Mouse (Mus musculus): ENCODE results near the gene Ass1. TPM values are rescaled to one million over a fixed set of nuclear protein-coding genes. Genes with fewer than 3 reads are reported as not detected.

Gene Ass1
- polyA plus RNA-seq (2012; rRNA removed) = 32.4 and 40.1 TPM in 2 replicates

- peak in 1 of 2 experiments; percentile 66 for DNase-seq (ENCODE audit: extremely low spot score in 1 of 2, low spot score in 1 of 2)
These were observed at the start of gene Ass1 for GRCm38 (mm10) chr2:31469931-31470682. Ass1 (plus strand) TSS chr2:31470207.

- peak in 1 of 2 experiments; percentile 40 for DNase-seq (ENCODE audit: extremely low spot score in 1 of 2, low spot score in 1 of 2)
These were observed 49.1 kb upstream of the Ass1 start for GRCm38 (mm10) chr2:31420914-31421313.

- no peak for DNase-seq (ENCODE audit: extremely low spot score in 1 of 2, low spot score in 1 of 2)
These were observed 47.4 kb upstream of the Ass1 start for GRCm38 (mm10) chr2:31422576-31422975.

GRCm38 (mm10) chr2:31431477-31431876, 38.5 kb upstream of the Ass1 start:
- DNase-seq (ENCODE audit: extremely low spot score in 1 of 2, low spot score in 1 of 2) = no peak

DNA sequence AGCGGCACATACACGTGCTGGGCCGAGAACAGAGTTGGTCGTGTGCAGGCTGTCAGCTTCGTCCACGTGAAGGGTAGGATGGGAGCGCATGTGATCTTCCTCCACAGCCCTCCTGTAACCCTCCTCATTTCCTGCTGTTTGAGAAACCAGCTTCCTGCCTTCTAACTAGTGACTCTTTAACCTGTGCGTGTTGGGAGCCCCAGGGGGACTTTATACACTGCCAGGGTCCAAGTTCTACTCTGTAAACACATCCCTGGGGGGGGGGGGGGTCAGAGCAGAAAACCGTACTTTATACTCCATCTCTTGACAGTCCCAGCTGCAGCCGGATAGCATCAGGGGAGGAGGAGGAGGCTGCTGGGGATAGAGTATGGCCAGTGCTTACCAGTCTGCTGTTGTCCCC, 35.3 kb upstream of the Ass1 start:
- DNase-seq (ENCODE audit: extremely low spot score in 1 of 2, low spot score in 1 of 2) = no peak

- peak in 1 of 2 experiments; percentile 65 for DNase-seq (ENCODE audit: extremely low spot score in 1 of 2, low spot score in 1 of 2)
These were observed 34.4 kb upstream of the Ass1 start for GRCm38 (mm10) chr2:31435567-31435966.

DNA sequence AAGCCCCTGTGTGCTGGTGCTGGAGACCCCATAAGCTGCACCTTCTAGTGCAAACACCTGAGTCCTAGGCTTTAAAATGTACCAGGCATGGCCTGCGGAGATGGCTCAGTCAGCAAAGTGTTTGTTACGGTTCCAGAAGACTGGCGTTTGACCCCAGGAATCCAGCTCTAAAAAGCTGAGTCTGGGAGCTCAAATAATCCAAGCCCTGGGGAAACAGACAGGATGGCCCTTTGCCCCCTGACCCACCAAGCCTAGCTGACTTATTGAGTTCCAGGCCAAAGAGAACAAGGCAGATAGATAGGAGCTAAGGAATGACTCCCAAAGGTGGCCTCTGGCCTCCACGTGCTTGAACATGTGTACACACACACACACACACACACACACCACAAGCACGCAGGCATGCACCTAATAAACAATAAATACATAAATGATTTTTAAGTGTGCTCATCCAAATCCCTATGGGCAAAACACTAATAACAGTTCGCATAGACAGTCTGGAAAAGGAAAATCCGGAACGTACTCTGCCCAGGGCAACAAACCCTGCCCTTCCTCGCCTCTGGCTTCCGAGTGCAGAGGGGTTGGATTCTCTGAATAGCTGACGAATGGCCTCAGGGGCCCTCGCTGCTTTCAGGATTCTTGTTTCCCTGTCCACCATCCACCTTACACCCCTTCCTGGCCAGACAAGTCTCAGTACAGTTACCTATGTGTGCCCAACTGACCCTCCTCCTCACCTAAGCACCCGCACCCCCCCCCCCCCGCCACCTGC, 32.3 kb upstream of the Ass1 start:
- DNase-seq (ENCODE audit: extremely low spot score in 1 of 2, low spot score in 1 of 2) = no peak

GRCm38 (mm10) chr2:31439576-31439975, 30.4 kb upstream of the Ass1 start:
- DNase-seq (ENCODE audit: extremely low spot score in 1 of 2, low spot score in 1 of 2) = no peak

- peak; percentile 65 to 78 for DNase-seq (ENCODE audit: extremely low spot score in 1 of 2, low spot score in 1 of 2)
These were observed 27.4 kb upstream of the Ass1 start for GRCm38 (mm10) chr2:31442480-31443160.

DNA sequence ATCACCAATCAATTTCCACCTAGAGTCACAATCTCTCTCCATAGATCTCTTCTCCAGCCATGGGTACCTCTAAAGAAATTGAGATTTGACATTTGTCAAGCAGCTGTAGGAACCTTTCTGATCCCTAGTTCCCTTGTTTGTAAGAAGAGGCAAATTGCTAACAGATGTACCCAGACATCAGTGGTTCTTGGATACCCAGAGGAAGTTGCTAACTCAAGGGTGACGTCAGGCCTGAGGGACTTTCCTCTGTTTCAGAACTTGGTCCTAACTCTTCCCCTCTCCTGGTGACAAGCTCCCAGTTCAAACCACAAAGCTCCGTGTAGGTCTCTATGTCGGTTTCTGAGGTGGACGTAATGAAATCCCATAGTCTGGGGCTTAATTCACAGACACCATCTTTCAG, 24.0 kb upstream of the Ass1 start:
- DNase-seq (ENCODE audit: extremely low spot score in 1 of 2, low spot score in 1 of 2) = no peak

DNA sequence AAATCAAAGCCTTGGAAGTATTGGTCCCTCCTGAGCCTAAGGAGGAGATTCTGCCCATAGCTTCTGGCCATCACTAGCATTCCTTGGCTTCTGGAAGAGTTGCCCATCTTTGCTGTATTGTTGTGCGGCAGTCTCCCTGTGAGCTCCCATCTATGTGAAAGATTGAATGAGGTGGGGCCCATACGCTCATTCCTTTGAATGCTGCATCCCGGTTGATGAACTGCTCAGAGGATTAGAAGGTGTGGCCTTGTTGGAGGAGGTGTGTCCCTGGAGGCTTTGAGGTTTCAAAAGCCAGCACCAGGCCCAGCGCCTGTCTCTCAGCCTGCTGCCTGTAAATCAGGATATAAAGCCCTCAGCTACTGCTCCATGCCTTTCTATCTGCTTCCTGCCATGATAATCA, 23.6 kb upstream of the Ass1 start:
- DNase-seq (ENCODE audit: extremely low spot score in 1 of 2, low spot score in 1 of 2) = no peak

- DNase-seq (ENCODE audit: extremely low spot score in 1 of 2, low spot score in 1 of 2) = no peak
These were observed 22.5 kb upstream of the Ass1 start for GRCm38 (mm10) chr2:31447536-31447935.

DNA sequence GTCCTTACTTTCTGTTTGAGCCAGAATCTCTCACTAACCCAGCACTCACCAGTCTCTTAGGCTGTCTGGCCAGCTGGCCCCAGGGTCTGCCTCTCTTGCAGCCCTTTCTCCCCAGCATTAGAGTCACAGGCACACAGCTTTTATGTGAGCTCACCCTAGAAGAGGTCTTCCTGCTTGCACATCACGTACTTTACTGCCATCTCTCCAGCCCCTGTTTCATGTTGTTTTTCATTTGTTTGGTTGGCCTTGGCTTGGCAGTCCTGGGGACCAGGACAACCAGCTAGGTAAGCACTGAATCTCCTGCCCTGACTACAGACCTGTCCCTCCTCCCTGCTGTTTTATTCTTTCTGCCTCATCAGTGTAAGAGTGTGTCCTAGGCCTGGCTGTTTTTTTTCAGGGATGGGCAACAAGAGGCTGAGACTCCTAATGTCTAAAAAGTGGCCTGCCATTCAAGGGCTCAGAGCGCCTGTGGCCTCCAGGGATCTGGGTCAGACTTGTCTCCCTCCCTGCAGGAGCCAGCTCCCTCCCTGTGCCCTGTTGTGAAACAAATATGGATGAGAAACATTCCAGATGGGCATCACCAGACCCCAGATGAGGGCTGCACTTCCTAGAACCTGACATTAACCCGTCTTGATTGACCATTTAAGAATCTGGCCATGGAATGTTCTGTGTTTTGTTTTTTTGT, 21.1 kb upstream of the Ass1 start:
- DNase-seq (ENCODE audit: extremely low spot score in 1 of 2, low spot score in 1 of 2) = no peak

GRCm38 (mm10) chr2:31449441-31449815, 20.6 kb upstream of the Ass1 start:
- DNase-seq (ENCODE audit: extremely low spot score in 1 of 2, low spot score in 1 of 2) = peak; percentile 42 to 62

GRCm38 (mm10) chr2:31449902-31450301, 20.1 kb upstream of the Ass1 start:
- DNase-seq (ENCODE audit: extremely low spot score in 1 of 2, low spot score in 1 of 2) = no peak

DNA sequence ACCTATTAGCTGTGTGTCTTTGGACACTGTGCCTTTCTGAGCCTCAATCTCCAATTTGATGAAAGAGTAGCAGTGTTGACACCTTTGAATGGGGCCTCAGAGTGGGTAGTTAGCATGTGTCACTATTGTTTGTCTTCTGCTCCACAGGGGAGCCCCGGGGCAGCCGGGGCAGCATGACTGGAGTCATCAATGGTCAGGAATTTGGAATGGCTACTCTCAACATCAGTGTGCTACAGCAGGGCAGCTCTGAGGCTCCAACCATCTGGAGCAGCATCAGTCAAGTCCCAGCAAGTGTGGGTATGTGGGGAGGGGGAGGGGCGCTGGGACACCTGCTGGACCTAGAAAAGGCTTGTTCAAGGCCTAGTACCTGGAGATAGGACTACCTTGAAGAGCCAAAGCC, 19.3 kb upstream of the Ass1 start:
- DNase-seq (ENCODE audit: extremely low spot score in 1 of 2, low spot score in 1 of 2) = no peak

- DNase-seq (ENCODE audit: extremely low spot score in 1 of 2, low spot score in 1 of 2) = no peak
These were observed 18.5 kb upstream of the Ass1 start for GRCm38 (mm10) chr2:31451530-31451929.

- no peak for DNase-seq (ENCODE audit: extremely low spot score in 1 of 2, low spot score in 1 of 2)
These were observed 17.0 kb upstream of the Ass1 start for GRCm38 (mm10) chr2:31453011-31453410.

GRCm38 (mm10) chr2:31453559-31454177, 16.3 kb upstream of the Ass1 start:
- no peak for DNase-seq (ENCODE audit: extremely low spot score in 1 of 2, low spot score in 1 of 2)

DNA sequence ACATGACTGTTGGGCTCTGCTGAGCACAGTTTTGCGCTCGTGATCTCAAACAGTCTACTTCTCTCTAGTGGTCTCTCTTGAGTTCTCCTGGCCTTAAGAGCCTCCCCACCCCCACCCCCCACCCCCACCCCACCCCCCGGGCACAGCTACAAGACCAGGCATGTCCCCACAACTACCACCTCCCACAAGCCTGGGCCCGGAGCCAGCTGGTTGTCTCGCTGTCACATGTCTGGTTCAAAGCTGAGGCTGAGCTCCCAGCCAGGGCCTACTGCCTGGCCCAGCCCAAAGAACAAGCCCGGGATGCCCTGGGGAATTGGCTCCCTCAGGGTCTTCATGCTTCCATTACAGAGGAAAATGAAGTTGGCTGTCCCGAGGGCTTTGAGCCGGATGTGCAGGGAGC, 15.7 kb upstream of the Ass1 start:
- DNase-seq (ENCODE audit: extremely low spot score in 1 of 2, low spot score in 1 of 2) = peak in 1 of 2 experiments; percentile 37
